Mouse (Mus musculus) neural tube, embryonic 10.5 days (tissue): ENCODE data around the gene Ptprd.

Experiments
- DNase-seq: peaks from one replicate; pipeline ENCODE4 v3.0.0-alpha.2; 2017; ENCODE audit warnings: low spot score; ENCODE audit errors: extremely low spot score

Ptprd gene

GRCm38 (mm10) chr4:77586222-77586621, 625.5 kb downstream of the Ptprd start:
- DNase-seq: no peak

DNA sequence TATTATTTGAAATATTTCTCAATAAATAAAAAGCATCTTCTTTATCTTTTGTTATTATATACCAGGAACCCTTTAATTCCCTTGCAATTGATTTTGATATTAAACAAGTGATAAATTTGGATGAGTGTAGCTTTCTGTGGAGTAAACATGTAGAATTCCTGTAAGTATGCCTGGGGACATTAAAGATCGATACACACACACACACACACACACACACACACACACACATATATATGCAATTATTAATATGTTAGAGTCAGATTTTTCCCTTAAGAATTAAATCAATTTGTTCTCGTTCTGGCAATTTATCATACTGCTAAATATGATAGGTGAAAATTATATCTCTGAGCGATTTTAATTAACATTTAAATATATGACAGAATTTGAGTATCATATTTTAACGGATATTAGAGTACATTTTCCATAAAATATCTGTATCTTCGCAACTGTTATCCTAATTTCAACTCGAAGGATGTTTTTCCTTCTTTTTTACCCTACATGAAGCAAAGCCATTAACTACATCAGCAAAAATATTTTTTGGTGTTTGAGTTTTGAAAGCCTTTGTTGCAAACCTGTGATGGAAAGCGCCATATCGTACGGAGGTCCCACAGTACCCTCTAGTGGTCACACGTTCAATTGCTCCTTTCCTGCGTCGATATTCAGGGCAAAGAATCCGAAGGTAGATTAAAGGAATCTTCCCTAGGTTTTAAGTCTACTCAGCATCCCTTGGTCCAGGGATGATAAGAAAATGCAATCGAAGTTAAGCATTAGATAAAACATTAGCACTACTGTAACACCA, 653.2 kb downstream of the Ptprd start:
- DNase-seq: peak; percentile 39

DNA sequence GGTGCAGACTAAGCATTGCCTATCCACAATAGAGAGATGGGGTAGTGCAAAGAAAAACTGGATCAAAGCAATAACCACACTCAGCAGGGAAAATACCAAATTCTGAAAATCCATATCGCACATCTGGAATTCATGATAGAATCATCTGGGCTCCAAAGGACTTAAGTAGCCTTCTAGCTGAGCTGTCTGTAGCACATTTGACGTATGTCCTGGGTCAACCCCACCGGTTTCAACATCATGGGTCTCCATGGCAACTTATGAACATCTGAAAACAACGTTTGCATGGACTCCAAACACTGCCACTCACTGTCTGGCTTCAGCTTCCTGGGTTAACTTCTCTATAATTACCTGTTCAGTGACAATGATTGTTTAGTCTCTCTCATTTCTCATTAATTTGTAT, 655.9 kb downstream of the Ptprd start:
- peak; percentile 15 for DNase-seq

- no peak for DNase-seq
Observed at GRCm38 (mm10) chr4:77537843-77538242, 673.9 kb downstream of the Ptprd start.

DNA sequence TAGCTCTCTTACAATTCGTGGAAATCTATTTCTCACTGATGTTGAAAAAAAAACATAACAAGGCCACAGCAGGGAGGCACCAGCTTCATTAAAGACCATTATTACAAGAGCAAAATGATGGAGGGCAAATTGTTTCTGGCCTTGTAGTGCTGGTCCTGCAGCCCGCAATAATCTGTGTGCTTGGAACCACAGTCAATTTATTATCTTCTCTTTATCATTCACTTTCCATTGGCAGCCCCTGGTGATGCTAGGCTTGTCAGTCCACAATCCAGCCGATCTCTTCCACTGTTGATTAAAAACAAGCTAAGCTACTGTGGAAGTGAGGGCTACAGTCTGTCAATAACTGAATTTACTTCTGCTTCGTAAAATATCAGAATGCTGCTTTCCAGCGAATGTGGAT, 674.4 kb downstream of the Ptprd start:
- no peak for DNase-seq

DNA sequence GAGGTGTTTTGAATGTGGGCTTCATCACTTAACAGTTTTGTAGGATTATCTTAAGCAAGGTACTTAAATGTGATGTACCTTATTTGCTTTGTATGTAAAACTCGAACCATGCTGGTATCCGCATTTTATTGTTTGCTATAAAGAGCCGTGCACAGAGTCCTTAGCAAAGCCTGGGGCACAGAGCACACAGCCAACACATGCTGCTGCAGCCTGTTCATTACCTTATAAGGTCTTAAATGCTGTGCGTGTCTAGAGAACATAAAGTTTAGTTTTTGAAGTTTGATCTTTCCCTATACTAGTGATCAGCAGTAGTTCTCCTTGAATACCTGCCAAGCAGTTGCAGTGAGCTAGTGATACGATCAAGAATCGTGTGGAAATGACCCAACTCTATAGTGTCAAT, 676.2 kb downstream of the Ptprd start:
- DNase-seq: no peak

GRCm38 (mm10) chr4:77534553-77534952, 677.2 kb downstream of the Ptprd start:
- no peak for DNase-seq

DNA sequence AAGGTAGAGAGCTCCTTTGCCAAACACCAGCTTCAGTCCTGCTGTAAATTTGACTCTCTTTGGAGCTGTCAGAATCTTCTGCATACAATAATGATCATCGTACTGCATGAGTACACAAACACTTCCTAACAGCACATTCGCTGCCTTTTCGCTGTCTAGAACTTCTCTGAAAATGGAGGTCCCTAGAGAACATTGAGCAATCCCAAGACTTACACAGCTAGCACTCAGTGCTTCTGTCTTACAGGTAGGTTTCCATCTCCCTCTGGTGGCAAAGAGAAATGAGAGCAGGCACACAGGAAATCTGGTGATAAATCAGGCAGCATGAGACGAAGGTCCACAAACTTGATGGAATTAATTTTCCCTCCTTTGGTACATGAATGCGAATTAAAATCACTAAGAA, 692.6 kb downstream of the Ptprd start:
- DNase-seq: no peak

GRCm38 (mm10) chr4:77513914-77514628, 697.7 kb downstream of the Ptprd start:
- DNase-seq: no peak

DNA sequence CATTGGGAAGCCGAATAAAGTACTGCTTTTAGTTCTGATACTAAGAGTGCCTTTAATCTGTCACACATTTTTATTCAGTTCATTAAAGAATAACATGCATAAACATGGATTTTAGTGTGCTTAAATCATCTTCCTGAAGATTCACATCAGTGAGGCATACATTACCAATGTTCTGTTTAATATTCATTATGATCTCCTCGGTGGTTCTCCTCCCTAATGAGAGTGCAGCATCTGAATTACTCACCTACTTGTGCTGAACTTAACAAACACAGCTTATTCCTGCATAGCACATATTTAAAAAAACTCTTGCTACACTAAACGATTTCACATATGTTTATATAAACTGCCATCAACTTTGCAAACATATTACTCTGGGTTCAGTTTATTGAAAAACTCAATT, 698.7 kb downstream of the Ptprd start:
- no peak for DNase-seq

DNA sequence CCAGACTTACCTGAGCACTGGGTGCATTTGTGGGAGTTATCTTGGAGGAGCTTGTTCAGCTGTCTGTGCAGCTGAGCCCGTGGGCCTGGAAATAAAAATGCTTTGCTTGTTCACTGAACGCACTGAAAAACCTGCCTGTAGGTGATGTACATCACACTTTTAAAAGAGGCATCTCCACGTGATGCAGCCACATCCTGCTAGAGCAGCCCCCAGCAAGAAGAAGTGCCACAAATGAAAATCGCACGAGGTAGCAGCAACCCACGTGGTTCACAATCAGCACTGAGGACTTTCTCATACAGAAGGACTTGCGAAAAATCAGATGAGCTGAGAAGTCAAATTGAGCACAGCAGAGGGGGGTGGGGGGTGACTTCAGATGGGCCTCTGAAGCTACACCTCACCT, 757.7 kb downstream of the Ptprd start:
- DNase-seq: no peak

- no peak for DNase-seq
Observed at GRCm38 (mm10) chr4:77399146-77399545, 812.6 kb downstream of the Ptprd start.

- DNase-seq: no peak
Observed at GRCm38 (mm10) chr4:77361728-77362127, 850.0 kb downstream of the Ptprd start.

- DNase-seq: no peak
Observed at GRCm38 (mm10) chr4:77327198-77327597, 884.6 kb downstream of the Ptprd start.

DNA sequence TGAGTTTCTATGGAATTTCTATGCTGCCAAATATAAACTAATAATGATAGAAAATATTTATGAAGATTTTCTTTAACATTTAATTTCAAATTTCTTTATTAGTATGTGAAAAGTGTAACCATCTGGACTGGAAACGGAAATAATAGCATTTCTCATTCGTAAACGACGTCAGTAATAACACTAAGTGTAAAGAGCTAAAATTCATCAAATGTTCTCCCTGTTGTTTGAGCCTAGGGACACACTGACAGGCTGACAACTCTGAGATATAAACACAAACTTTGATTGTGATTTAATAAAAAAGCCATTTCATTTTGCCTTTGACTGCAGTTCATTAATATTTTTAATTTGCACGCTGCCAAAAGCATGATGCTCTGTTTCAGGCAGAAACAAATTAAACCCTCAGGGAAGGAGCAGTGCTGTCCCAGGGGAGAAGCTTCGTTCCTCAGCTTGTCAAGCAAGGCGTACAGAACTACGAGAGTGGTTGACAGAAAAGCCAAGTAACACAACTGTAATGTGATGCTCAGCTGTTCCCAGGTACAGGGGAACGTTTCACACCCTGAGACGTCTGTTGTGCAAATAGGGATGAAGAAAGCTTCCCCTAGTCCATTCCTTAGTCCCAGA, 894.6 kb downstream of the Ptprd start:
- DNase-seq: no peak

GRCm38 (mm10) chr4:77316644-77317043, 895.1 kb downstream of the Ptprd start:
- no peak for DNase-seq

DNA sequence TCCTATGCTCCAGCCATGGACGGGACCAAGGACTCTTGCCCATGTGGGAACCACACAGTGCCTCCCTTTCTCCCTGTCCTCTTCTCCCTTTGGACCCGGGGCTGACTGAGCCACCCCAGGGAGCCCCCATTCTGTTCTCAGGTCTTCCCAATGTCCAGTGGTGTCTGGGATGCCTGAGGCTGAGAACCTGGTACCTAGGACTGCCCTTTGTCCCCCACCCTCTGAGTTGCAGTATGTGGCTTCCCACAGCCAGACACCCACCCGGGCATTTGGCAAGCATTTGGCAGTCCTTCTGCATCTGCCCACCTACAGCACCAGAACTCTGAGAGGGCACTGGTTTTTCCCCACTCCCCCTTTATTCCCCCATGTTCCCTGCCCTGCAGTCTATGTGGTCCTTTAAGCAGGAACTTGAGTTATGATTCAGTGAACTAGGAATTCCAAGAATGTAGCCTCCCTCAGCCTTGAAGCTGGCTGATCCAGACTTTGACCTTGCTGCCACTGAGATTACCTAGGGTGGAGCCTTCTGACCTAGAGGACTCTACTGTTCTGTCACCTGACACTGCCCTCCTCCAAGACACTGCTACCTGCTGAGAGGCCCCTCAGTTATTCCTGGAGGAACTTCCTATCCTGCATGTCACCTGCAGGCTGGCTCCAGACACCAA, 901.5 kb downstream of the Ptprd start:
- DNase-seq: no peak

DNA sequence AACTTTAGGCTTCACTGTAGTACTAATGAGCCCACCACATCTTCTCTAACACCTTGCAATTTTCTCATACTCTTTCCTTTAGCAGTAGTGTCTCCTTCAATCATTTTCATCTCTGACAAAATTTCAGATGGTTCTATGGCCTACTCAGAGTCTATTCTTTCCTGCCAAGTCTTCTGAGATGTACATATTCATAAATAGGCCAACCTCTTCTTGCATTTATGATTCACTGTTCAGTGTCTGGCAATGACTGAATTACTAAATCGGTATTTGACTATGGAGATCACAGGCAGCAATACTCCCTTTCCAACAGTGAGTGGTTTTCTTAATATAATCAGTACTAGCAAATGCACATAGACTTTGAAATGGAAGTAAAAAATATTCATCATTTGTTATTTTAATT, 928.3 kb downstream of the Ptprd start:
- no peak for DNase-seq

- no peak for DNase-seq
Observed at GRCm38 (mm10) chr4:77277913-77278312, 933.8 kb downstream of the Ptprd start.

GRCm38 (mm10) chr4:77259972-77260290, 951.8 kb downstream of the Ptprd start:
- DNase-seq: no peak

- DNase-seq: no peak
Observed at GRCm38 (mm10) chr4:77259250-77259971, 952.4 kb downstream of the Ptprd start.
